Comparison of ENCODE assay signal across 8 mouse cellular contexts in genomic region chr8:120228781-120229573, GRCm38 (mm10). TPM values are rescaled to one million over a fixed set of nuclear protein-coding genes. Genes with fewer than 3 reads are reported as not detected.
DNase-seq lines count a peak whose midpoint lies in the region; ATAC-seq lines count a peak whose summit lies in the region.

No protein-coding gene starts in this region.

- no peaks in the 10 kb centered on the region for H3K9me3 ChIP-seq in kidney, embryonic 14.5 days (ENCODE audit: control insufficient read depth, low read length)
- no peaks in the 10 kb centered on the region for H3K9me3 ChIP-seq in forebrain, embryonic 11.5 days (ENCODE audit: control insufficient read depth, low read length)
- H3K9me3 ChIP-seq in intestine, embryonic 16.5 days (ENCODE audit: control insufficient read depth, low read length) = no peaks in the 10 kb centered on the region
- no peaks in the 10 kb centered on the region for H3K9me3 ChIP-seq in stomach, embryonic 16.5 days (replicated peaks; ENCODE audit: control insufficient read depth, low read length)

- peak overlapping the region; percentile 97 for H3K4me2 ChIP-seq in kidney, embryonic 14.5 days (replicated peaks; ENCODE audit: low read depth, low read length)
- H3K4me2 ChIP-seq in forebrain, embryonic 11.5 days (ENCODE audit: low read depth, low read length, severe bottlenecking) = peak overlapping the region; percentile 98
- peak overlapping the region; percentile 97 for H3K4me2 ChIP-seq in intestine, embryonic 16.5 days (ENCODE audit: low read depth, low read length)
- H3K4me2 ChIP-seq in stomach, embryonic 16.5 days (ENCODE audit: low read depth, low read length) = peak overlapping the region; percentile 92

- H3K4me3 ChIP-seq in kidney, embryonic 14.5 days (ENCODE audit: low read length) = peak overlapping the region; percentile 67
- H3K4me3 ChIP-seq in forebrain, embryonic 11.5 days (ENCODE audit: low read depth, low read length) = peak overlapping the region; percentile 63
- peak overlapping the region; percentile 65 for H3K4me3 ChIP-seq in intestine, embryonic 16.5 days (ENCODE audit: low read length)
- H3K4me3 ChIP-seq in stomach, embryonic 16.5 days (replicated peaks; ENCODE audit: low read length) = peak overlapping the region; percentile 63

- H3K27me3 ChIP-seq in kidney, embryonic 14.5 days (ENCODE audit: control insufficient read depth, insufficient read depth, low read length) = peaks cover 12% of the 10 kb centered on the region
- H3K27me3 ChIP-seq in forebrain, embryonic 11.5 days (ENCODE audit: control insufficient read depth, insufficient read depth, low read length) = peaks cover 13% of the 10 kb centered on the region
- peaks cover 21% of the 10 kb centered on the region; the same call in 1 of the 2 replicates for H3K27me3 ChIP-seq in intestine, embryonic 16.5 days (replicated peaks; ENCODE audit: control insufficient read depth, insufficient read depth, low read length)
- H3K27me3 ChIP-seq in stomach, embryonic 16.5 days (ENCODE audit: control insufficient read depth, insufficient read depth, low read length) = no peaks in the 10 kb centered on the region

- DNase-seq in kidney, adult 11 months = no peak
- peak; percentile 34 for DNase-seq in adrenal gland, postnatal 10 days
- DNase-seq in forebrain, embryonic 11.5 days (ENCODE audit: low spot score) = peak; percentile 79
- peak; percentile 42 to 73 for DNase-seq in lung, postnatal 4 days
- DNase-seq in layer of hippocampus, postnatal 10 days (ENCODE audit: low spot score in 2 of 2) = no peak

- H3K36me3 ChIP-seq in kidney, embryonic 14.5 days (ENCODE audit: control insufficient read depth, insufficient read depth, low read length) = no peaks in the 10 kb centered on the region
- no peaks in the 10 kb centered on the region for H3K36me3 ChIP-seq in forebrain, embryonic 11.5 days (ENCODE audit: control insufficient read depth, insufficient read depth, low read length)
- no peaks in the 10 kb centered on the region for H3K36me3 ChIP-seq in intestine, embryonic 16.5 days (ENCODE audit: control insufficient read depth, insufficient read depth, low read length)
- H3K36me3 ChIP-seq in stomach, embryonic 16.5 days (ENCODE audit: control insufficient read depth, insufficient read depth, low read length) = no peaks in the 10 kb centered on the region

- peak overlapping the region; percentile 20; the same call in 1 of the 2 replicates for H3K27ac ChIP-seq in kidney, embryonic 14.5 days (ENCODE audit: low read depth, low read length)
- H3K27ac ChIP-seq in forebrain, embryonic 11.5 days (ENCODE audit: low read depth, low read length) = no peak overlapping the region
- peak overlapping the region; percentile 33 for H3K27ac ChIP-seq in intestine, embryonic 16.5 days (ENCODE audit: low read length)
- peak overlapping the region; percentile 40; the same call in 1 of the 2 replicates for H3K27ac ChIP-seq in stomach, embryonic 16.5 days (ENCODE audit: low read length)

- WGBS in kidney, embryonic 14.5 days = under 1% methylated on average over 110 of the region's 125 CpGs
- under 1% methylated on average over 120 of the region's 125 CpGs for WGBS in forebrain, embryonic 11.5 days
- WGBS in intestine, embryonic 16.5 days = 1% methylated on average over 98 of the region's 125 CpGs
- WGBS in stomach, embryonic 16.5 days = under 1% methylated on average over 121 of the region's 125 CpGs

- H3K9ac ChIP-seq in kidney, embryonic 14.5 days (ENCODE audit: low read depth, low read length) = peak overlapping the region; percentile 70
- H3K9ac ChIP-seq in forebrain, embryonic 11.5 days (ENCODE audit: low read length) = peak overlapping the region; percentile 71
- peak overlapping the region; percentile 74 for H3K9ac ChIP-seq in intestine, embryonic 16.5 days (ENCODE audit: low read depth, low read length)
- H3K9ac ChIP-seq in stomach, embryonic 16.5 days (ENCODE audit: low read length) = peak overlapping the region; percentile 78

- ATAC-seq in kidney, embryonic 14.5 days (ENCODE audit: low FRiP score, low TSS enrichment) = no peak
- ATAC-seq in forebrain, embryonic 11.5 days (replicated peaks; ENCODE audit: low FRiP score) = peak; percentile 9; the same call in 1 of the 2 replicates
- peak; percentile 49 for ATAC-seq in intestine, embryonic 16.5 days
- ATAC-seq in stomach, embryonic 16.5 days (ENCODE audit: insufficient read depth, low FRiP score) = no peak; the same call in 1 of the 2 replicates

- peaks cover 54% of the 10 kb centered on the region for H3K4me1 ChIP-seq in kidney, embryonic 14.5 days (ENCODE audit: control insufficient read depth, insufficient read depth, low read length)
- H3K4me1 ChIP-seq in forebrain, embryonic 11.5 days (replicated peaks; ENCODE audit: control insufficient read depth, insufficient read depth, low read length) = peaks cover 77% of the 10 kb centered on the region
- H3K4me1 ChIP-seq in intestine, embryonic 16.5 days (ENCODE audit: control insufficient read depth, insufficient read depth, low read length) = peaks cover 76% of the 10 kb centered on the region
- peaks cover 69% of the 10 kb centered on the region for H3K4me1 ChIP-seq in stomach, embryonic 16.5 days (ENCODE audit: control insufficient read depth, insufficient read depth, low read length)

RNA-seq across cellular contexts. Expression of gene Gse1, which starts 0.7 kb away (rescaled TPM):
- 11.3 and 12.1 TPM in 2 replicates for polyA plus RNA-seq in kidney, embryonic 14.5 days (2014; fragmentation: Nextera tagmentation; extraction: Ambion mirVana)
- total RNA-seq in adrenal gland, postnatal 10 days (2021) = 10 to 100 TPM; 27.2 to 42.9 TPM
- 22.2 and 23.6 TPM in 2 replicates for polyA plus RNA-seq in forebrain, embryonic 11.5 days (2014; fragmentation: Nextera tagmentation; extraction: Ambion mirVana)
- 7.3 and 8.3 TPM in 2 replicates for polyA plus RNA-seq in intestine, embryonic 16.5 days (2015; fragmentation: Nextera tagmentation; extraction: Ambion mirVana)
- polyA plus RNA-seq in stomach, embryonic 16.5 days (2015; fragmentation: Nextera tagmentation; extraction: Ambion mirVana) = 6.0 and 6.9 TPM in 2 replicates
- 10 to 100 TPM; 65.0 to 79.3 TPM for total RNA-seq in layer of hippocampus, postnatal 10 days (2021)

RNA-seq across cellular contexts. Expression of gene Fam92b, which starts 51.7 kb away (rescaled TPM):
- 0.24 TPM in 1 of 2 replicates, not detected in the other for polyA plus RNA-seq in kidney, embryonic 14.5 days (2014; fragmentation: Nextera tagmentation; extraction: Ambion mirVana)
- 1 to 10 TPM in 1 of 2 experiments, under 1 TPM in 1; 0.90 to 1.4 TPM for total RNA-seq in adrenal gland, postnatal 10 days (2021)
- polyA plus RNA-seq in forebrain, embryonic 11.5 days (2014; fragmentation: Nextera tagmentation; extraction: Ambion mirVana) = 2.0 and 2.1 TPM in 2 replicates
- 0.55 and 0.67 TPM in 2 replicates for polyA plus RNA-seq in intestine, embryonic 16.5 days (2015; fragmentation: Nextera tagmentation; extraction: Ambion mirVana)
- 0.57 and 0.72 TPM in 2 replicates for polyA plus RNA-seq in stomach, embryonic 16.5 days (2015; fragmentation: Nextera tagmentation; extraction: Ambion mirVana)
- total RNA-seq in layer of hippocampus, postnatal 10 days (2021) = not detected

Comparison
In these comparisons a context has a peak if more than half of its experiments do, and no peak if none do; other contexts are left out.
1. ATAC-seq: peak in forebrain, embryonic 11.5 days (single experiment) and intestine, embryonic 16.5 days (single experiment); none in kidney, embryonic 14.5 days (single experiment) and stomach, embryonic 16.5 days (single experiment).
2. DNase-seq: peak in adrenal gland, postnatal 10 days (single experiment), forebrain, embryonic 11.5 days (single experiment) and lung, postnatal 4 days (2 of 2); none in kidney, adult 11 months (single experiment) and layer of hippocampus, postnatal 10 days (0 of 2).
3. Peak in every context shown above with its lines, with median percentiles within 50 percentile points of each other: H3K4me2 ChIP-seq, H3K4me3 ChIP-seq and H3K9ac ChIP-seq.